Mouse (Mus musculus) lung, adult 2 months (tissue): Measurements from ENCODE around the gene Runx2.

Experiments used
- CTCF ChIP-seq: fragments of 200-500 bp; IDR thresholded peaks from 2 replicates; pipeline ENCODE4 v1.5.1; 2011; ENCODE audit warnings: mild to moderate bottlenecking, low read length, control low read depth; ENCODE audit not compliant: insufficient read depth
- POLR2A ChIP-seq: fragments of 200-500 bp; IDR thresholded peaks from 2 replicates; pipeline ENCODE4 v1.6.1; 2011; ENCODE audit warnings: low read depth, mild to moderate bottlenecking, control low read depth, low read length, borderline replicate concordance; ENCODE audit errors: extremely low read depth

GRCm38 (mm10) chr17:44599132-44599531 lies 215.5 kb downstream of the Runx2 start:
- TF ChIP-seq CTCF: no peak
- TF ChIP-seq POLR2A: no peak
